Mouse (Mus musculus) lung, postnatal 36 days (tissue): ENCODE measurements around the gene Amotl2.
A peak's percentile ranks its signal among the peaks of the same experiment; 100 is the strongest.

Experiments used
- DNase-seq: peaks from one replicate; pipeline ENCODE4 v3.0.0; 2022; ENCODE audit warnings: mixed read lengths

Amotl2 gene

DNA sequence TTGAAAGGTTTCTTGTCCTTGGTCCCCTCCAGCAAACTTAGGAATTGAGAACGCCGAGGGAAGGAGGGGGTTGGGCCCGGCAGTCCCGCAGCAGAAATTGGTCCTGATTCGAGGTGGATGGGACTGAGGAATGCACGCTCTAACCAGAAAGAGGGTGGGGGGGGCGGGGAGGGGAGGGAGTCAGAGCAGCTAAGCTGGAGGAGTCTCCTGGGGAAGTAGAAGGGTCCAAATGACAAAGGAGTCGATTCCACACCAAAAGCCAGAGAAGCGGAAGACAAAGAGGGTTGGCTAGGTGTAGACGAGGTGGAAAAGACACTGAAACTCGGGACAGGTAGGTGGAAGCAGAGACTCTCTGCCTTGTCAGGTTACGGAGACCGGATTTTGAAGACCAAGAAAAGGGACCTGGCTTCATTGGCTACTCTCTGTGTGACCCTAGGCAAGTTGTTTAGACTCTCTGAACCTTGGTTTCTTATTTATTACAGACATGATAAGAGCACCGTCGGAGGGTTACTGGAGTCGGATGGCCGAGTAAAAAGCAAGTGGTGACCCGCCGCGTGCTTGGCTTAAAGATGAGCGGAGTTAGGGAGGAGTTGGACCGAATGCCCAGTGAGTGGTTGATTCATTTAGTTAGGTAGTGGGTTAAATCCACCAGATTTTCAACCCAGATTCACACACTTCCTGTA is at the start of gene Amotl2:
Gene Amotl2 (plus strand): TSS at position 192 of the 683 bp plus-strand sequence.
- no peak for DNase-seq

GRCm38 (mm10) chr9:102668115-102668514 is 48.4 kb upstream of the Amotl2 start:
- no peak for DNase-seq

DNA sequence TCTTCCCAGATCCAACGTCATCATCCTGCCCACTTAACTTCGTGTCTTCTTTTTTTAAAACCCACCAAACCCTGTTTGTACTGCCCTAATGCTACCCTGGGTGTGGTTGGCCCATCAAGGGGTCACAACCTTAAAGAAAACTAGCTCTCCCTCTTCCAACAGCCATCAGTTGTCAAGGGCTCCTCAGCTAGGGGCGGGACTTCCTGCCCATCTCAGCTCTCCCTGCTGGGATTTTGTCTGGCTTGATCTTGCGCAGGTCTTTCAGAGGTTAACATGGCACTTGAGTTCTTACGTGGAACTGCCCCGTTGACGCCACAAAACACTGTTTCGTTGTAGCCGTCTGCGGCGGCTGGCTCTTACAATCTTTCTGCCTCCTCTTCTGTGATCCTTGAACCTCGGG is 47.6 kb upstream of the Amotl2 start:
- no peak for DNase-seq

DNA sequence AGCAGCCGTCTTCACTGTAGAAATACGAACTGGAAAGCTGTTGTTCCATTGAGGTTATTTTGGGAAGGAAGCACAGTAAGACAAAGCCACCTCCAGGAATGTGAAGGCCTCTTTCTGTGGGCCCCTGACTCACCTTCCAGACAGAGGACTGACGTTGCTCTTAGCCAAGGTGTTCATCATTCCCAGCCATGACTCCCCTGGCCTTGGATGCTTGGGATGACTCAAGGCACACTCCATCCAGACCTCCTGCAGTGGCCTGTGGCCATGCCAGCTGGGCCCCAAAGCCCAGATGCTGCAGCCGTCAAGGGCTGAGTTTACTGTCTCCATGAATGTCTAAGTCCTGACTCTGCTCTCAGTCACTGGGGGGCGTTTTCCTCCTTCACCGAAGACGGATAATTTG is 43.1 kb upstream of the Amotl2 start:
- no peak for DNase-seq

- DNase-seq: no peak
Measured at GRCm38 (mm10) chr9:102675922-102676321, 40.5 kb upstream of the Amotl2 start.

DNA sequence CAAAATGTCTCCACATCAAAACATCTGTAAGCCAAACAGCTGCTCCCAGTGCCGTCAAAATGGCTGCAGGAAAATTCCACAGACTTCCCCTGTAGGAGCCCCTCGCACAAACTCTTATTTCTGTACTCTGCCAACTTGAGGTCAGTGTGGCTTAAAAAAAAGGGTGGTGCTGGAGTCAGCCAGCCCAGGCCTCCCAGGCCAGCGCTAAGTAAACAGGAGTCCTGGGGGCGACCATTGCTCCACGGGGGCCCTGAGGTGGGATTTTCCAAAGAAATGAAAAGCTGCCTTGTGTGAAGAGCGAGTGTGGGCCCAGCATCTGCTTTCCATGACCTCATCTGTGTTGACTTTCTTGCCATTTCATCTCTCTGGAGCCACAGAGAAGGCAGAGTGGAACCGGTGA is 35.0 kb upstream of the Amotl2 start:
- no peak for DNase-seq

GRCm38 (mm10) chr9:102687943-102688342 is 28.5 kb upstream of the Amotl2 start:
- peak; percentile 15 for DNase-seq

- DNase-seq: peak; percentile 77
Measured at GRCm38 (mm10) chr9:102689406-102689939, 27.0 kb upstream of the Amotl2 start.

GRCm38 (mm10) chr9:102689940-102690642 is 26.4 kb upstream of the Amotl2 start:
- peak; percentile 32 for DNase-seq

- peak; percentile 28 for DNase-seq
Measured at GRCm38 (mm10) chr9:102690891-102691290, 25.6 kb upstream of the Amotl2 start.

DNA sequence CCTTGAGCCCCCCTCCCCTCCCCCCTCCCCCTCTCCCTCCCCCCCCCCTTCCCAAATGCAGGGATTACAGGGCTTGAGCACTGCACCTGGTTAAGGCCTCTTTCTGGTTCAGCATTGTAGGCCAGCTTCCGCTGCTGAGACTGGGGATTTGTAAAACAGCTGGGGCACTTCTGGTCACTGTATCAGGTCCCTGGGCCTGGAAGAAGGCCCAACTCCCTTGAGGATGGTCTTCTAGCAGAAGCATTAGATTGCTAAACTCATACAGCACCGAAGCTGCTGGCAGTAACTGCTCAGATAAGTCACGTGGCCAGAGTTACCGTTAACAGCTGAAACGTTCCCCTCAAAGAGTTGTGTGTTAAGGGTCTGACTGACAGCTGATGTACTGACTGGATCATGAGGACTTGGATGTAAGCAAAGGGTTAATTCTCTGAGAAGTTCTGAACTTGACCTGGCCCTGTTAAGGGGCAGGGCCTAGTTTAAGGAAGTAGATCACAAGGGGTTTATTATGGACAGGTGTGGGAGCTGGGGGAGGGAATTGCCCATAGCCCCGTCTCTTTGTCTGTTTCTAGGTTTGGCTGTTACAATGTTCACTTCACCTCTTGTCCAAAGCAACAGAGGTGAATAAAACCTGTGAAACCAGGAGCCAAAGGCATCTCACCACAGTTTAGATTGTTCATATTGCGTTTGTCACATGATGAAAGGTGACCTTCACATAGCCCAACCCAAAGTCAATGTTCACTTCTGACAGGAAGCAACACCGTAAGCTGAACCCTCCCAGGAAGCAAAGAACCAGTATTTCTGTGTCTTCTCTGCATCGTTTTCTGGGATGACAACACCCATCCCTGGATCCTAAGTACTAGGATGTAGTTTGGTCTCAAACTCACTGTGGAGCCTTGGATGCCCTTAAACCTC is 23.7 kb upstream of the Amotl2 start:
- DNase-seq: peak; percentile 26

DNA sequence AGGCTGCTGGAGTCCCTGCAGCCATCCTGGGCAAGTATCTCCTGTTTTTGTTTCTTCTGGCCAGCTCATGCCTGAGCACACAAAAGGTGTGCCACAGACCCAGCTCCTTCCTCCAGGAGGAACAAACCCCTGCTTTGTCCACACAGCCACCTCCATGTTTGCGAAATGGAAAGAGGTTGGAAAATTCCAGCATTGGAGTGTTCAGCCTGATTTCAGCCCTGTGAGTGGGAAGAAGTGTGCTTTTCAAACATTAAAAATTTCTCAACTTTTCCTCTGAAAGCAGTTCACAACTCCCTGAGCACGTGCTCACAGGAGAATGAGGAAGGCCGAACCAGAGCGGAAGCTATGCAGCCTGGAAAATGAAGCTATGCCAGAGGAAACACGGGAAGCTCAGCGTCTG is 15.4 kb upstream of the Amotl2 start:
- DNase-seq: peak; percentile 67

DNA sequence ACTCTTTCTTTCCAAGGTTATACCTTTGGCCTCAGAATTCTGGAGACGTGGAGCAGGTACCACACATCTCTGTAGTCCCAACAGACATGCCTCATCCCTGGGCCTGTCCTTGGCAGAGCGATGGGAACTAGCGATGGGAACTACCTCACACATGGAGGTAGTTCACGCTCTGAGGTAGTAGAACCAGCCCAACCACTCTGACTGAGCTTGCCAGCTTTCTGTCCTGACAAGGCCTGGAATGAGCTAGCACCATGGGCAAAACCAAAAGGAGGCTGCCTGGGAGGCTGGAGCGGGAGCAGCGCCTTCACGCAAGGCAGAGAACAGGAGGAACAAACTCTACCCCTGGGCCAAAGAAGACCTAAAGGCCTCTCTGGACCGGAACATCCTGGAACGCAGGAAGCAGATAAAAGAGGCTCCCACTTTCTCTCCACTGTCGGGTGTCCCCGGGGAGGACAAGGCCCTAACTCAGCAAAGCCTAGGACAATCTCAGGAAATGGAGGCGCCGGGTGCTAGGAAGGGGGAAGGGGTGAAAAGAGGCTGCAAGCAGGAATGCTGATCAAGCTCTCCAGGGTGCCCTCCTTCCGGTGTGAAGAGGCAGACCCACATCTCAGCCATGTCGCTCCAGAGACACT is 6.9 kb upstream of the Amotl2 start:
- peak; percentile 74 for DNase-seq

DNA sequence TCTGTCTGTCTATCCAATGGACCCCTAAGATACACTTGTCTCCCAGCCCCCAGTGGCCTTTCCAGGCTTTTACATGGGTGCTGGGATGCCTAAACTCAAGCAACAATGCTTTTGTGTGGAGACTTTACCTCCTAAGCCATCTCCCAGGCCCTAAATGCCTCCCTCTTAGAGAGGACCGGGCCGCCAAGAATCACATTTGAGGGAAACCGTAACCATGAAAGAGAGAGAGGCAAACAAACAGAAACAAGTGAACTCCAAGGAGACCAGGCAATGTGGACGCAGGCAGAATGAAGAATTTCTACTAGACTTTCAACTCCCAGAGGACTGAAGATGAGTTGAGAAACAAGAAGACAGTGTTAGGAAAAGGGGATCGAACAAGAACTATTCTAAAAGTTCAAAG is 6.0 kb upstream of the Amotl2 start:
- no peak for DNase-seq

GRCm38 (mm10) chr9:102713797-102714196 is 2.7 kb upstream of the Amotl2 start:
- peak; percentile 84 for DNase-seq

DNA sequence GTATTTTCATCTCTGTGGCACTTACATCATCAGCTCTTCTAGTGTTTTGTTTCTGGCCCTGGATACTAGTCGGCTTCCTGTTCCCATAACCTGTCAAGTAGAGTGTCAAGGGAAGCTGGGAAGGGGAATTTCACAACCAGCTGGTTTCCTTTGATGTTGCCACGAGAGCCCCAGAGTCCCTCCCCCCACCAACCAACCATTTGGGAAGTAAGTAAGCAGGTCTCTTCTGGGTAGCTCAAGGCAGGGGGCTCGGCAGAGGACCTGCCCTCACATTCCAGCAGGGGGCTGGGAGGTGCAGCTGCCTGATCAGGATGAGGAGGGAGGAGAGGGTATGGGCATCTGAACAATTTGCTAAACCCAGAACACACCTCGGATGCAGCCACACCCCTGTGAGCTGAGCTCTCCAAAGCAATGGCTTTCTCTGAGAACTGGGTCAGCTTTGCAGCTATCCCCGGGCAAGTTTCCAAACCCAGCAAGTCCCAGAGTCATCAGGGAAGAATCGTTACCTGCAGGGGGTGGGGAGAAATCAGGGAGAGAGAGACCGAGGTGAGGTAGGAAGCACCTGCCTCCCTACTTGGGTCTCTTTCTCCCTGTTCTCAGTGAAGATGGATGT is 1.5 kb upstream of the Amotl2 start:
- peak; percentile 89 for DNase-seq

DNA sequence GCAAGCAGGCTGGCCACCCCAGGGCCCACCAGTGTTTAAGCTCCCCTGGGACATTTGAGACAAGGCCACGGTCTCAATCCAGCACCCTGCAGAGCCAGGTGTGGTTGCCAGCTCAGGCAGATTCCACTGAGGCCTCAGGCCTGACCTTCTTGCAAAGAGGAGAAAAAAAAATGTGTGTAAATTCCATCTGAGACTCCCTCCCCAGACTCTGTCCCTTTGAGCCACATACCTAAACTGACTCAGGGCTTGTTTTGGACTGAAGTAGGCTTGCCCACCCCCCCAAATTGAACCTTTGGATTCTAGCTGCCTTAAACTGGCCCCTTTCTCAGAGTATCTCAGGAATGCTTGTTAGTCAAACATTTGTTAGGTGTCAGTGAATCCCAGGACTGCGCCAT is 969 bp upstream of the Amotl2 start:
- DNase-seq: no peak

DNA sequence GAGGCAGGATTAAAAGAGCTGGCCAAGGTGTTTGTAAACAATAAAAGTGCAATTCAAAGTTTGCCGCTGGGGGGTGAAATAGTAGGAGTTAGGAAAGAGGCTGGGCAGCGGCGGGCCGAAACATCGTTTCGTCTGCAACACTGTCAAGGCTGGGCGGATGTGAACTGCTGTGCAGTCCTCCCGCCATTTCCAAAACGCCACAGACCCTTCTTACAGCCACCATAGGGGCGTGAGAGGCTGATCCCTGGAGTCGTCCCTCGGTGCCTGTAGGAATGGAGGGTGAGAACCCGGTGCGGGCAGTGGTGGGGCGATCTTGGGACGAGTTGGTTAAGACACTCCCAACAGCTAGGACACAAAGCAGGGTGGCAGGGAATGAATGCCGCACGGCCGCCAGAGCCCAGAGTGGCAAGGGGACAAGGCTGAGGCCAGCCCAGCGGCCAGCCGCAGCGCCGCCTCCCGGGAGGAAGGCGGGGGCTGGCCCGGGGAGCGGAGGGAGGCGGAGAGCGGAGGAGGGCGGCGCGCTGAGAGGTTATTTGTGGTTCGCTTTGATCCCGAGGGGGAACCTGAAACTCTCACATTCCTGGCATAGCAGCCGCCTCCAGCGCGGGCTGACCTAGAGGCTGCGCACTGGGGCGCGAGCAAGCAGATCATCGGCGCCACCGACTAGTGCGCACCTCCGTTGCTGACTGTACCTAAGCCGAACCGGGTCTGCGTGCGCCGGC is 853 bp downstream of the Amotl2 start:
- DNase-seq: peak; percentile 96

DNA sequence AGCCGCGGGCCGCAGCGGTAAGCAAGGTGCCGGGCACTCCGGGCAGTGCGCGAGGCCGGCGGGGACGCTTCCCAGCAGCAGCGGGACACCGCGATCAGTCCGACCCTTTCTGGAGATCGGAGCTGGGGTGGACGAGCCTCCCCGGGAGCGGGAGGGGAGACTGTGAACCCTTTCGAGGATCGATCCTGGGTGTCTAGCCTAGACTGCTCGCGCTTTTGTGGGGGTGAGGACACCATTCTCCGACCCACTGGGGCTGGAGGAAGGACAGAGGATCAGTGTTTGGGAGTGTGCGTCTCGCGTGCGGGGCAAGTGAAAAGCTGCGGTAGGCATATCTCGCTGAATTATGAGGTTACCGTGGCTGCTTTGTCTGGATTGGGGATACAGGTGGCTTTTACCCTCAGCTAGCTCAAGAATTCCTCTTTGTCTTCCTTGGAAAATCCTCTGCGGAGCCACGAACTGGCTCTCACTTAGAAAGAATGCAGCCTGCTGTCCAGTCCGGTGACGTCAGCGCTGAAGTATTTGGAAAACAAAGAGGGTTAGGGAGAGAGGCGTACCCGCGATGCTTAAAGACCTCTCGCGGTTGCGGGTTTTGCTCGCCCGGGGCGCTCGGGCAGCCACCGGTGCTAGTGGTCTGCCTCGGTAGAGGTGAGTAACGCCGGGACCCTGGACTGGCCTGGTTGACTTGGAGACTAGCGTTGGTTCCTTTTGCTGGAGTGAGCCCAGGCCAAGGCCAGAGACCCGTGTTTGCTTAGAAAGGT is 1.6 kb downstream of the Amotl2 start:
- DNase-seq: peak; percentile 97

- peak; percentile 41 for DNase-seq
Measured at GRCm38 (mm10) chr9:102718676-102719075, 2.2 kb downstream of the Amotl2 start.

- DNase-seq: peak; percentile 15
Measured at GRCm38 (mm10) chr9:102719085-102719484, 2.6 kb downstream of the Amotl2 start.
